Mouse (Mus musculus): ENCODE data around the gene Snx4.

Gene Snx4

GRCm38 (mm10) chr16:33344875-33345274, 93.6 kb downstream of the Snx4 start:
- DNase-seq = peak; percentile 35

- DNase-seq = no peak
Observed at GRCm38 (mm10) chr16:33346376-33346775, 95.1 kb downstream of the Snx4 start.

- no peak for DNase-seq
Observed at GRCm38 (mm10) chr16:33347134-33347533, 95.9 kb downstream of the Snx4 start.

Data from kidney, postnatal 10 days (tissue).